Mouse (Mus musculus) heart, postnatal 0 days (tissue): ENCODE data around the gene Wnt1.

Experiments used
- CTCF ChIP-seq: IDR thresholded peaks from 2 replicates; pipeline ENCODE4 v1.5.1; 2016; ENCODE audit warnings: antibody characterized with exemption, control low read depth, low read depth
- EP300 ChIP-seq: IDR thresholded peaks from 2 replicates; pipeline ENCODE4 v1.6.1; 2016; ENCODE audit warnings: antibody characterized with exemption, low read depth

GRCm38 (mm10) chr15:98837006-98837742, 47.5 kb downstream of the Wnt1 start:
- TF ChIP-seq CTCF (no peak), EP300 (no peak)
